Mouse (Mus musculus) forebrain, embryonic 10.5 days (tissue): ENCODE data around the gene Hes7. TPM values are rescaled to one million over a fixed set of nuclear protein-coding genes. Genes with fewer than 3 reads are reported as not detected.

Experiments used
- DNase-seq: peaks from one replicate; pipeline ENCODE4 v3.0.0-alpha.2; 2017; ENCODE audit warnings: low spot score; ENCODE audit errors: extremely low spot score
- H3K27ac ChIP-seq: fragments of 300-500 bp; sonication (generic); 2 replicates; pipeline ENCODE4 v1.5.1; 2016; ENCODE audit warnings: mild to moderate bottlenecking
- H3K27me3 ChIP-seq: fragments of 300-500 bp; sonication (generic); 2 replicates; pipeline ENCODE4 v1.6.1; 2016; ENCODE audit warnings: mild to moderate bottlenecking; ENCODE audit not compliant: poor library complexity, severe bottlenecking
- H3K36me3 ChIP-seq: fragments of 300-500 bp; sonication (generic); replicated peaks from 2 replicates; pipeline ENCODE4 v1.6.1; 2016; ENCODE audit warnings: mild to moderate bottlenecking, moderate library complexity
- H3K4me1 ChIP-seq: fragments of 300-500 bp; sonication (generic); 2 replicates; pipeline ENCODE4 v1.6.1; 2016
- H3K4me3 ChIP-seq: fragments of 300-500 bp; sonication (generic); 2 replicates; pipeline ENCODE4 v1.5.1; 2016; ENCODE audit warnings: mild to moderate bottlenecking, moderate library complexity
- H3K9me3 ChIP-seq: fragments of 300-500 bp; sonication (generic); 2 replicates; pipeline ENCODE4 v1.6.1; 2016; ENCODE audit warnings: mild to moderate bottlenecking, moderate library complexity
- WGBS: fragments of 180-500 bp; shearing (Covaris S2); methylation state at CpG from one replicate; pipeline ENCODE4 v1.1.7; 2016; 5-methylcytosine and 5-hydroxymethylcytosine counted together
- polyA plus RNA-seq: library from polyadenylated mRNA; unstranded; fragments of >200 nt; fragmentation: Nextera tagmentation; extraction: Ambion mirVana; gene quantifications from 2 replicates; pipeline ENCODE4 v1.2.1, GENCODE M21; 2016

Gene Hes7
- polyA plus RNA-seq, 1 experiment from 2014 or later: 0.17 TPM

GRCm38 (mm10) chr11:69119446-69120155, 603 bp upstream of the Hes7 start:
- H3K36me3 ChIP-seq: no peaks in the 10 kb centered on the region
- no peak overlapping the region; the same call in 1 of the 2 replicates for H3K27ac ChIP-seq
- peaks cover 64% of the 10 kb centered on the region for H3K4me1 ChIP-seq
- peaks cover 60% of the 10 kb centered on the region for H3K27me3 ChIP-seq
- H3K4me3 ChIP-seq: peak overlapping the region; percentile 84
- WGBS: 23% methylated on average over 14 of the region's 14 CpGs
- DNase-seq: no peak
- no peaks in the 10 kb centered on the region for H3K9me3 ChIP-seq

DNA sequence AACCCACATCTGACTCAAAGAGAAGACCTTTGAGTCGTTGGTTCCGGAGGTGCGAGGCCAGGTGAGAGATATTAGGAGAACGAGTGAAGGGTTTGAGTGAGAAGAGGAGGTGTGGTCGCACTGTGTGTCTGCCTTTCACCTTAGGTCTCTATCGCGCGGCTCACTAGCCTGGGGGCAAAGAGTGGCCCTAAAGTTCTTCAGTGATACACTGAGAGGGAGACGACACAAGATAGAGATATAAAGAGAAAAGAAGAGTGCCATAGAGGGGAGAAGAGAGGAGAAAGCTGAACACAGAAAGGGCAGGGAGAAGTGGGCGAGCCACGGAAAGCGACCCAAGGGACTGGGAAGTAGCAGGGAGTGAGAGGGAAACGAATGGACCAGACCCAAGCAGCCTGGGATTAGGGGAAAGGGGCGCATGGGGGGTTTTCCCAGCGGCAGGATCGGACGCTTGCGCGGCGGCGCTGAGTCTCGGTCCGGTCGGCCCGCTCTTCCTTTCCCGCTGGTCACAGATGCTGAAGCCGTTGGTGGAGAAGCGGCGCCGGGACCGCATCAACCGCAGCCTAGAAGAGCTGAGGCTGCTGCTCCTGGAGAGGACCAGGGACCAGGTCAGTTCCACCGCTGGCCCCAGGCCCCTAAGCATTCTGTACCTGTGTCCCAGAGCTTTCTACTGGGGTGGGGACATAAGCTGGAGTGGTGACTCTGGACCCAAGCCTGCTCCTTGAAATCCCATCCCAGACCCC, 967 bp downstream of the Hes7 start:
- Histone ChIP-seq H3K27me3 (peaks cover 47% of the 10 kb centered on the region), H3K4me3 (peak overlapping the region; percentile 84), H3K9me3 (no peaks in the 10 kb centered on the region), H3K36me3 (no peaks in the 10 kb centered on the region), H3K4me1 (peaks cover 73% of the 10 kb centered on the region), H3K27ac (peak overlapping the region; percentile 31; the same call in 1 of the 2 replicates)
- peak; percentile 57 for DNase-seq
- WGBS: under 1% methylated on average over 33 of the region's 33 CpGs

GRCm38 (mm10) chr11:69121741-69122335, 1.6 kb downstream of the Hes7 start:
- under 1% methylated on average over 32 of the region's 32 CpGs for WGBS
- DNase-seq: no peak
- peak overlapping the region; percentile 82 for H3K27ac ChIP-seq
- peaks cover 77% of the 10 kb centered on the region for H3K4me1 ChIP-seq
- peaks cover 47% of the 10 kb centered on the region for H3K27me3 ChIP-seq
- H3K4me3 ChIP-seq: peak overlapping the region; percentile 84
- no peaks in the 10 kb centered on the region for H3K9me3 ChIP-seq
- H3K36me3 ChIP-seq: no peaks in the 10 kb centered on the region

DNA sequence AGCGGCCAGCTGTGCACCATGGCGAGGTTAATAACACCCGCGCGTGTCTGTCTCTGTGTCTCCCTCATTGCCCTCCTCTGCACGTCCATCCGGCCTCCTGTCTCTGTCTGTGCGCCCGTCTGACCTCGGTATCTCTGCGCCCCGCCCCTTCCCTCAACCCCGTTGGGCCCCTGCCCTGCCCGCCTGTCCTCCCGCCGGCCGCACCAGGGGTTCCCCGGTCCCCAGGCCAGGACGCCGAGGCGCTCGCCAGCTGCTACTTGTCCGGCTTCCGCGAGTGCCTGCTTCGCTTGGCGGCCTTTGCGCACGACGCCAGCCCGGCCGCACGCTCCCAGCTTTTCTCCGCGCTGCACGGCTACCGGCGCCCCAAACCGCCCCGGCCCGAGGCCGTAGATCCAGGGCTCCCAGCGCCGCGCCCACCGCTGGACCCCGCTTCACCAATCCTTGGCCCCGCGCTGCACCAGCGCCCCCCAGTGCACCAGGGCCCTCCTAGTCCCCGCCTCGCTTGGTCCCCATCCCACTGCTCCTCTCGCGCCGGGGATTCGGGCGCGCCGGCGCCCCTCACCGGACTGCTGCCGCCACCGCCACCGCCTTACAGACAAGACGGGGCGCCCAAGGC, 2.2 kb downstream of the Hes7 start, which contains the start of gene 9130213A22Rik:
Gene 9130213A22Rik (minus strand): TSS at position 254 of the 616 bp plus-strand sequence.
- Histone ChIP-seq H3K36me3 (no peaks in the 10 kb centered on the region), H3K4me3 (peak within 1 kb of the TSS; percentile 84), H3K4me1 (peaks cover 71% of the 10 kb centered on the region), H3K27ac (peak within 1 kb of the TSS; percentile 82), H3K27me3 (peaks cover 47% of the 10 kb centered on the region), H3K9me3 (no peaks in the 10 kb centered on the region)
- under 1% methylated on average over 66 of the region's 66 CpGs for WGBS
- DNase-seq: peak; percentile 89

GRCm38 (mm10) chr11:69123056-69123692, 3.0 kb downstream of the Hes7 start:
- no peaks in the 10 kb centered on the region for H3K9me3 ChIP-seq
- H3K4me1 ChIP-seq: peaks cover 63% of the 10 kb centered on the region
- under 1% methylated on average over 29 of the region's 29 CpGs for WGBS
- H3K27me3 ChIP-seq: peaks cover 54% of the 10 kb centered on the region
- peak overlapping the region; percentile 84 for H3K4me3 ChIP-seq
- no peaks in the 10 kb centered on the region for H3K36me3 ChIP-seq
- peak overlapping the region; percentile 82 for H3K27ac ChIP-seq
- peak; percentile 94 for DNase-seq

DNA sequence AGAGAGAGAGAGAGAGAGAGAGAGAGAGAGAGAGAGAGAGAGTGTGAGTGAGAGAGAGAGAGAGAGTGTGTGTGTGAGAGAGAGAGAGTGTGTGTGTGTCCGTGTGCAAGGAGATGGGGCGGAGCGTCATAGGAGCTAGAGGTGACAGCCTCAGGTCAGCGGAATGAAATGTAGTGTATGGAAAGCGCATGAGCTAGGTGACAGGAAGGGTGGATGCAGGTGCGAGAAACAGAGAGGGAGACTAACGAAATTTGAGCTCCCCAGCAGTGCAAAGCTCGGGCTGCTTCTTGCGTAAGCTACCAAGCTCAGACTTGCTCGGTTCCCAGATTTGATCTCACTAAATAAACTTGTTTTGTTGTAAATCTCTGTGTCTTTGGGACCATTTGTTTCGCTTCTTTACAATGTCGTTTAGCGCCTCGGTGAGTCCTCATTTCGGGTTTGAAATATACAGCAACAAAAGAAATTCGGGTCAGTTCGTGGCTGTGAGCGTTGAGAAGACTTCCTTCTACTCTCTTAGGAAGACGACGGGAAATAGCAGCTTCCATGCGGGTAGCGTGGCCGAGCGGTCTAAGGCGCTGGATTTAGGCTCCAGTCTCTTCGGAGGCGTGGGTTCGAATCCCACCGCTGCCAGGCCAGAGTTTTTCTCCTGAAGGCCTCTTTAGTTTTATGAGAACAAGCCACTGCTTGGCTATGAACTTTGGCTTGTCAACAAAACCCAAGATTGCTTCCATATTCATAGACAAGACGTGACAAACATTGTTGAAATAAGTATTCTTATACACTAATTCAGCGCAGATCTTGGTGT, 3.7 kb downstream of the Hes7 start:
- H3K27me3 ChIP-seq: peaks cover 58% of the 10 kb centered on the region
- peak; percentile 95 for DNase-seq
- peak overlapping the region; percentile 66 for H3K27ac ChIP-seq
- H3K4me1 ChIP-seq: peaks cover 59% of the 10 kb centered on the region
- H3K4me3 ChIP-seq: peak overlapping the region; percentile 84
- no peaks in the 10 kb centered on the region for H3K36me3 ChIP-seq
- under 1% methylated on average over 31 of the region's 31 CpGs for WGBS
- H3K9me3 ChIP-seq: no peaks in the 10 kb centered on the region

- H3K4me1 ChIP-seq: peaks cover 53% of the 10 kb centered on the region
- 0% methylated on average over 3 of the region's 3 CpGs for WGBS
- no peaks in the 10 kb centered on the region for H3K9me3 ChIP-seq
- no peak overlapping the region for H3K27ac ChIP-seq
- peaks cover 59% of the 10 kb centered on the region for H3K27me3 ChIP-seq
- H3K36me3 ChIP-seq: no peaks in the 10 kb centered on the region
- DNase-seq: peak; percentile 57
- H3K4me3 ChIP-seq: peak overlapping the region; percentile 84
Measured at GRCm38 (mm10) chr11:69124498-69124847, 4.3 kb downstream of the Hes7 start.

- Histone ChIP-seq H3K4me3 (peak overlapping the region; percentile 84), H3K9me3 (no peaks in the 10 kb centered on the region), H3K36me3 (no peaks in the 10 kb centered on the region), H3K27ac (peak overlapping the region; percentile 64), H3K27me3 (peaks cover 57% of the 10 kb centered on the region), H3K4me1 (peaks cover 45% of the 10 kb centered on the region)
- peak; percentile 80 for DNase-seq
- WGBS: under 1% methylated on average over 24 of the region's 24 CpGs
Measured at GRCm38 (mm10) chr11:69125041-69125851, 5.0 kb downstream of the Hes7 start.

DNA sequence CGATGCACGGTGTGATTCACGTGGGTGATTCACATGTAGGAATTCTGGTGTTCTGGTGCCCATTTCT, 5.5 kb downstream of the Hes7 start, which contains the start of gene Aloxe3:
Gene Aloxe3 (plus strand): TSS at position 45 of the 67 bp plus-strand sequence.
- peak within 1 kb of the TSS; percentile 64 for H3K27ac ChIP-seq
- H3K4me3 ChIP-seq: peak within 1 kb of the TSS; percentile 84
- H3K36me3 ChIP-seq: no peaks in the 10 kb centered on the region
- peaks cover 53% of the 10 kb centered on the region for H3K27me3 ChIP-seq
- 1% methylated on average over 3 of the region's 3 CpGs for WGBS
- no peak for DNase-seq
- H3K9me3 ChIP-seq: no peaks in the 10 kb centered on the region
- peaks cover 41% of the 10 kb centered on the region for H3K4me1 ChIP-seq

- WGBS: 12% methylated on average over 20 of the region's 20 CpGs
- Histone ChIP-seq H3K4me3 (peak overlapping the region; percentile 84), H3K36me3 (no peaks in the 10 kb centered on the region), H3K27me3 (peaks cover 49% of the 10 kb centered on the region), H3K4me1 (peaks cover 36% of the 10 kb centered on the region), H3K9me3 (no peaks in the 10 kb centered on the region), H3K27ac (no peak overlapping the region)
- no peak for DNase-seq
Measured at GRCm38 (mm10) chr11:69125919-69126705, 5.9 kb downstream of the Hes7 start.

DNA sequence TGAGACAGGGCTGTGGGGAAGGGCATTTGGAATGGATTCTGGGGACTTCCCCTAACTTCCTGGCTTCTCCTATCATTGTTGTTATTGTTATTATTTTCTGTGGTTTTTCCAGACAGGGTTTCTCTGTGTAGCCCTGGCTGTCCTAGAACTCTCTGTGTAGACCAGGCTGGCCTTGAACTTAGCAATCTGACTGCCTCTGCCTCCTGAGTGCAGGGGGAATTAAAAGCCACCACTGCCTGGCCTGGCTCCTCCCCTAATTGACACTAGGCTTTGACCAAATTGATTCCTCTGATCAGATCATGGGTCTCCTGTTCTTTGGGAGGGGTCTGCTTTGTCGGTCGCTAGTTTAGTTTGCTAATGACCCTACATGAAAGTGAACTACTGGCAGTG, 6.5 kb downstream of the Hes7 start:
- H3K4me1 ChIP-seq: peaks cover 31% of the 10 kb centered on the region
- H3K27me3 ChIP-seq: peaks cover 49% of the 10 kb centered on the region
- H3K4me3 ChIP-seq: peak overlapping the region; percentile 84
- DNase-seq: no peak
- H3K36me3 ChIP-seq: no peaks in the 10 kb centered on the region
- no peaks in the 10 kb centered on the region for H3K9me3 ChIP-seq
- no peak overlapping the region for H3K27ac ChIP-seq
- 53% methylated on average over 2 of the region's 2 CpGs for WGBS
